Mouse (Mus musculus): ENCODE measurements at regions not wholly inside any gene's neighbourhood (a gene's known extent, or its start where the extent isn't known, plus 50 kb on each side); places are given as distances from the start of the nearest gene placed in this dataset.

- TF ChIP-seq CTCF (IDR thresholded peaks at IDR 0.05; ENCODE audit: low read depth) (no peak), EP300 (optimal IDR thresholded peaks at IDR 0.05) (no peak)
Measured at GRCm38 (mm10) chr2:9691506-9691905, 189.5 kb upstream of the 4930412O13Rik start.

Measured in stomach, postnatal 0 days (tissue).